ENCODE assay signal across 8 mouse cellular contexts in the genomic region with DNA sequence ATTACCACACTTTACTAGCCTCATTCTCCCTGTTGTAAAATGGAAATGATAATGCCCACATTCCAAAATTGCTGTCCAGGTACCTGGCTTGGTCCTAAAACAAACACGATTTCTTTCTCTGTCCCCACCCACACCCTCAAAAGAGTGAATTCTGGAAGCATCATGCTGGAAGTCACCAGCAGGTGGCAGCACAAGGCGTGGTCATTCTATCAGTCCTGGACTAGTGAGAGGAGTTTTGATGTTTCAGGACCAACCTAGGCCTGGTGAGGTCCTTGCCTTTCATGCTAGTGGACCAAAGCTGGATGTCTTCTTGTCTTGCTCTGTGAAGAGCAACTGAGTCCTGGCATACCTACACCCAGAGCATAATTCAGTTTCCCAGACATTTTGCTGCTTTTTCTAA.
DNase-seq lines count a peak whose midpoint lies in the region; ATAC-seq and TF ChIP-seq lines count a peak whose summit lies in the region.

No protein-coding gene starts in this region.

- H3K9ac ChIP-seq in embryonic facial prominence, embryonic 11.5 days (replicated peaks; ENCODE audit: low read length), result no peak overlapping the region
- H3K9ac ChIP-seq in heart, embryonic 11.5 days (ENCODE audit: low read depth, low read length), result no peak overlapping the region
- no peak overlapping the region for H3K9ac ChIP-seq in liver, postnatal 0 days (replicated peaks)

- 21% methylated on average over 2 of the region's 2 CpGs for WGBS in embryonic facial prominence, embryonic 11.5 days
- WGBS in heart, embryonic 11.5 days (ENCODE audit: insufficient replicate concordance), result 11% methylated on average over 2 of the region's 2 CpGs
- 1% methylated on average over 2 of the region's 2 CpGs for WGBS in large intestine, adult 2 months
- 4% methylated on average over 2 of the region's 2 CpGs for WGBS in liver, postnatal 0 days (ENCODE audit: insufficient replicate concordance)

- H3K27me3 ChIP-seq in embryonic facial prominence, embryonic 11.5 days (ENCODE audit: control insufficient read depth, insufficient read depth, low read length), result no peaks in the 10 kb centered on the region
- H3K27me3 ChIP-seq in heart, embryonic 11.5 days (ENCODE audit: control insufficient read depth, insufficient read depth, low read length), result no peaks in the 10 kb centered on the region
- H3K27me3 ChIP-seq in liver, postnatal 0 days (ENCODE audit: insufficient read depth, low read length), result no peaks in the 10 kb centered on the region

- DNase-seq in 3T3-L1 (ENCODE audit: low read depth, low spot score), result peak; percentile 53
- peak; percentile 82 for DNase-seq in adrenal gland, postnatal 14 days
- DNase-seq in embryonic facial prominence, embryonic 11.5 days (ENCODE audit: low spot score), result peak; percentile 75
- peak; percentile 21 for DNase-seq in large intestine, adult 2 months (ENCODE audit: low read depth, low spot score)
- peak; percentile 73 for DNase-seq in liver, postnatal 0 days
- DNase-seq in ovary, adult 18-20 months (ENCODE audit: low spot score), result peak; percentile 12
- peak; percentile 33 for DNase-seq in thymus, postnatal 0 days (ENCODE audit: low spot score)

- H3K36me3 ChIP-seq in embryonic facial prominence, embryonic 11.5 days (replicated peaks; ENCODE audit: control insufficient read depth, insufficient read depth, low read depth, low read length), result no peaks in the 10 kb centered on the region
- H3K36me3 ChIP-seq in heart, embryonic 11.5 days (ENCODE audit: control insufficient read depth, insufficient read depth, low read length), result no peaks in the 10 kb centered on the region
- no peaks in the 10 kb centered on the region for H3K36me3 ChIP-seq in liver, postnatal 0 days (replicated peaks; ENCODE audit: insufficient read depth, low read length)

- no peaks in the 10 kb centered on the region for H3K9me3 ChIP-seq in embryonic facial prominence, embryonic 11.5 days (replicated peaks; ENCODE audit: control insufficient read depth, low read length)
- H3K9me3 ChIP-seq in heart, embryonic 11.5 days (replicated peaks; ENCODE audit: control insufficient read depth, low read length), result no peaks in the 10 kb centered on the region
- no peaks in the 10 kb centered on the region for H3K9me3 ChIP-seq in liver, postnatal 0 days (ENCODE audit: low read length)

- H3K4me1 ChIP-seq in embryonic facial prominence, embryonic 11.5 days (ENCODE audit: control insufficient read depth, insufficient read depth, low read length), result no peaks in the 10 kb centered on the region
- no peaks in the 10 kb centered on the region for H3K4me1 ChIP-seq in heart, embryonic 11.5 days (ENCODE audit: control insufficient read depth, insufficient read depth, low read length)
- no peaks in the 10 kb centered on the region for H3K4me1 ChIP-seq in liver, postnatal 0 days (ENCODE audit: insufficient read depth)

- H3K4me2 ChIP-seq in embryonic facial prominence, embryonic 11.5 days (ENCODE audit: low read depth, low read length), result no peak overlapping the region
- H3K4me2 ChIP-seq in heart, embryonic 11.5 days, result no peak overlapping the region
- H3K4me2 ChIP-seq in liver, postnatal 0 days (ENCODE audit: low read depth, low read length), result no peak overlapping the region

- no peak for TF ChIP-seq EP300 in liver, postnatal 0 days (IDR thresholded peaks at IDR 0.05; ENCODE audit: low read depth)

- peak; percentile 86 for TF ChIP-seq CTCF in liver, postnatal 0 days (IDR thresholded peaks at IDR 0.05; ENCODE audit: low read depth)

- no peak overlapping the region for H3K4me3 ChIP-seq in embryonic facial prominence, embryonic 11.5 days (ENCODE audit: low read depth, low read length)
- no peak overlapping the region for H3K4me3 ChIP-seq in heart, embryonic 11.5 days (ENCODE audit: low read depth, low read length)
- no peak overlapping the region for H3K4me3 ChIP-seq in liver, postnatal 0 days (ENCODE audit: low read depth, low read length)

- ATAC-seq in embryonic facial prominence, embryonic 11.5 days (replicated peaks; ENCODE audit: insufficient number of reproducible peaks, low FRiP score, low TSS enrichment, low read depth), result no peak; the same call in 1 of the 2 replicates
- ATAC-seq in heart, embryonic 11.5 days (replicated peaks; ENCODE audit: insufficient number of reproducible peaks, low FRiP score, low TSS enrichment), result 0 out of 2 replicates have a peak, but pooled peaks have one; percentile 14
- ATAC-seq in liver, postnatal 0 days, result no peak

- H3K27ac ChIP-seq in embryonic facial prominence, embryonic 11.5 days (replicated peaks; ENCODE audit: low read depth, low read length), result no peak overlapping the region
- no peak overlapping the region for H3K27ac ChIP-seq in heart, embryonic 11.5 days (ENCODE audit: low read depth, low read length)
- H3K27ac ChIP-seq in liver, postnatal 0 days (ENCODE audit: low read depth), result no peak overlapping the region

Comparison
In these comparisons a context has a peak if more than half of its experiments do, and no peak if none do; other contexts are left out.
1. DNase-seq: peak in every context shown above with its lines; median percentile 82 in adrenal gland, postnatal 14 days; 75 in embryonic facial prominence, embryonic 11.5 days; 73 in liver, postnatal 0 days; 53 in 3T3-L1; 33 in thymus, postnatal 0 days; 21 in large intestine, adult 2 months; 12 in ovary, adult 18-20 months.